Comparison of ENCODE assay signal across 9 mouse cellular contexts in genomic region chr5:31698931-31699330, GRCm38 (mm10). TPM values are rescaled to one million over a fixed set of nuclear protein-coding genes. Genes with fewer than 3 reads are reported as not detected.
DNase-seq lines count a peak whose midpoint lies in the region; ATAC-seq and TF ChIP-seq lines count a peak whose summit lies in the region.
"Had no signal": no experiment of that assay in that cellular context is flagged by ENCODE, and none has a peak within 500 bp of the region (broad histone marks: within the 10 kb centered on the region; RNA-seq: fewer than 3 reads in every experiment).

No protein-coding gene starts in this region.

- no peaks in the 10 kb centered on the region for H3K27me3 ChIP-seq in heart, embryonic 14.5 days (ENCODE audit: control insufficient read depth, insufficient read depth, low read length)
- no peaks in the 10 kb centered on the region for H3K27me3 ChIP-seq in liver, embryonic 14.5 days (ENCODE audit: control insufficient read depth, insufficient read depth, low read length)
- H3K27me3 ChIP-seq: embryonic facial prominence, embryonic 12.5 days had no signal

- 0 out of 4 replicates have a peak overlapping the region, but pooled peaks of 1 of the 2 experiments have one; percentile 41 for H3K27ac ChIP-seq in heart, embryonic 14.5 days (replicated peaks in 1 of 2; ENCODE audit: control insufficient read depth in 1 of 2, insufficient read depth in 1 of 2, low read depth in 2 of 2, low read length in 2 of 2)
- H3K27ac ChIP-seq in liver, embryonic 14.5 days = peak overlapping the region; percentile 97

- no peaks in the 10 kb centered on the region for H3K9me3 ChIP-seq in heart, embryonic 14.5 days (ENCODE audit: control insufficient read depth, low read length)
- no peaks in the 10 kb centered on the region for H3K9me3 ChIP-seq in liver, embryonic 14.5 days (ENCODE audit: control insufficient read depth, low read length)
- H3K9me3 ChIP-seq: embryonic facial prominence, embryonic 12.5 days had no signal

- TF ChIP-seq EP300 in liver, embryonic 14.5 days (IDR thresholded peaks at IDR 0.05; ENCODE audit: low read depth) = no peak

- no peak overlapping the region for H3K9ac ChIP-seq in heart, embryonic 14.5 days (ENCODE audit: low read length)
- peak overlapping the region; percentile 9; the same call in 1 of the 2 replicates for H3K9ac ChIP-seq in liver, embryonic 14.5 days (replicated peaks)

- DNase-seq in heart, postnatal 36 days = no peak
- peak; percentile 66 for DNase-seq in 416B (ENCODE audit: low read depth)
- peak; percentile 17 for DNase-seq in adipocyte (ENCODE audit: low spot score)
- DNase-seq in liver, embryonic 14.5 days (ENCODE audit: low read depth in 3 of 3, low spot score in 3 of 3) = no peak
- DNase-seq in left cerebral cortex, adult 8-10 months (ENCODE audit: low spot score in 2 of 2) = no peak

- peak overlapping the region; percentile 79 for H3K4me2 ChIP-seq in heart, embryonic 14.5 days (ENCODE audit: low read length)
- peak overlapping the region; percentile 96 for H3K4me2 ChIP-seq in liver, embryonic 14.5 days (ENCODE audit: low read depth)

- ATAC-seq in heart, embryonic 14.5 days (ENCODE audit: insufficient number of reproducible peaks, insufficient read depth, low FRiP score, low read depth) = no peak
- no peak for ATAC-seq in liver, embryonic 14.5 days (ENCODE audit: insufficient read depth)
- ATAC-seq in frontal cortex, adult (ENCODE audit: low TSS enrichment) = no peak
- ATAC-seq in activated CD4-positive, CD25-positive, alpha-beta regulatory T cell, adult 4 months = no peak

- H3K4me3 ChIP-seq in heart, embryonic 14.5 days (ENCODE audit: control insufficient read depth in 1 of 2, insufficient read depth in 1 of 2, low read depth in 1 of 2, low read length in 2 of 2) = no peak overlapping the region
- H3K4me3 ChIP-seq in liver, embryonic 14.5 days (ENCODE audit: insufficient read depth in 1 of 2, low read depth in 2 of 2, low read length in 2 of 2) = peak overlapping the region in 1 of 2 experiments; percentile 68; a peak in 2 of 4 replicates

- peaks cover 22% of the 10 kb centered on the region for H3K36me3 ChIP-seq in heart, embryonic 14.5 days (ENCODE audit: control insufficient read depth, insufficient read depth, low read length)
- H3K36me3 ChIP-seq in liver, embryonic 14.5 days (replicated peaks; ENCODE audit: control insufficient read depth, insufficient read depth, low read depth) = peaks cover 6% of the 10 kb centered on the region
- H3K36me3 ChIP-seq: embryonic facial prominence, embryonic 12.5 days had no signal

- intact Hi-C loops in heart, postnatal 36 days (cut with DNase I) = loop anchor here (1.0 to 5.0 kb wide), 5 partner anchors 26 to 498 kb away; partner anchors contain the start of gene Fosl2

- WGBS in heart, embryonic 14.5 days = 54% methylated on average over 4 of the region's 4 CpGs
- 47% methylated on average over 4 of the region's 4 CpGs for WGBS in liver, embryonic 14.5 days (ENCODE audit: insufficient replicate concordance)

- H3K4me1 ChIP-seq in heart, embryonic 14.5 days (ENCODE audit: control insufficient read depth in 2 of 2, insufficient read depth in 2 of 2, low read length in 2 of 2) = peaks cover 2 to 6% of the 10 kb centered on the region in 2 experiments; a peak in 3 of 4 replicates
- peaks cover 18 to 20% of the 10 kb centered on the region in 2 experiments for H3K4me1 ChIP-seq in liver, embryonic 14.5 days (replicated peaks; ENCODE audit: control insufficient read depth in 2 of 2, insufficient read depth in 2 of 2, low read length in 1 of 2)

- TF ChIP-seq CTCF in liver, embryonic 14.5 days (IDR thresholded peaks at IDR 0.05; ENCODE audit: low read depth) = no peak

RNA-seq across cellular contexts. Expression of gene Babam2, which starts 1.4 kb away (rescaled TPM):
- 37.3 and 47.8 TPM in 2 replicates for polyA plus RNA-seq in heart, embryonic 14.5 days (2014; fragmentation: Nextera tagmentation; extraction: Ambion mirVana)
- total RNA-seq in heart, postnatal 36 days (2021) = 10 to 100 TPM; 31.6 to 37.3 TPM
- polyA plus RNA-seq in liver, embryonic 14.5 days (2012; rRNA removed) = 14.6 and 15.3 TPM in 2 replicates
- 21.2 and 25.4 TPM in 2 replicates for polyA plus RNA-seq in liver, embryonic 14.5 days (2014; fragmentation: Nextera tagmentation; extraction: Ambion mirVana)
- 10 to 100 TPM; 43.3 to 54.7 (median 48.8) TPM for total RNA-seq in left cerebral cortex, adult 8-10 months (2022)
- 10 to 100 TPM; 92.9 to 93.6 TPM for polyA plus RNA-seq in activated CD4-positive, CD25-positive, alpha-beta regulatory T cell, adult 4 months (2017; shearing (Covaris generic))

RNA-seq across cellular contexts. Expression of gene Rbks, which starts 1.5 kb away (rescaled TPM):
- 3.6 and 4.5 TPM in 2 replicates for polyA plus RNA-seq in heart, embryonic 14.5 days (2014; fragmentation: Nextera tagmentation; extraction: Ambion mirVana)
- total RNA-seq in heart, postnatal 36 days (2021) = 1 to 10 TPM; 3.2 to 3.4 TPM
- polyA plus RNA-seq in liver, embryonic 14.5 days (2012; rRNA removed) = 9.4 and 10.1 TPM in 2 replicates
- polyA plus RNA-seq in liver, embryonic 14.5 days (2014; fragmentation: Nextera tagmentation; extraction: Ambion mirVana) = 20.6 and 22.7 TPM in 2 replicates
- 1 to 10 TPM; 4.1 to 5.8 (median 5.2) TPM for total RNA-seq in left cerebral cortex, adult 8-10 months (2022)
- polyA plus RNA-seq in activated CD4-positive, CD25-positive, alpha-beta regulatory T cell, adult 4 months (2017; shearing (Covaris generic)) = 10 to 100 TPM; 16.9 to 18.2 TPM

Comparison
In these comparisons a context has a peak if more than half of its experiments do, and no peak if none do; other contexts are left out.
1. DNase-seq: peak in 416B (single experiment) and adipocyte (single experiment); none in heart, postnatal 36 days (0 of 2), liver, embryonic 14.5 days (0 of 3) and left cerebral cortex, adult 8-10 months (0 of 2).